Mouse (Mus musculus) G1E (cell line): ENCODE results near the gene Arfrp1. TPM values are rescaled to one million over a fixed set of nuclear protein-coding genes. Genes with fewer than 3 reads are reported as not detected.

Experiments used
- ATAC-seq: 2 replicates; pipeline ENCODE4 v1.8.0; 2016; ENCODE audit warnings: mild to moderate bottlenecking; ENCODE audit not compliant: insufficient number of reproducible peaks, poor library complexity, low FRiP score, severe bottlenecking; ENCODE audit errors: extremely low read depth
- DNase-seq: peaks from one replicate; pipeline ENCODE4 v3.0.0; 2012; ENCODE audit warnings: low spot score
- H3K27me3 ChIP-seq: 2 replicates; pipeline ENCODE4 v1.6.1; 2012; ENCODE audit warnings: mild to moderate bottlenecking, low read length, inconsistent platforms; ENCODE audit not compliant: insufficient read depth
- H3K36me3 ChIP-seq: replicated peaks from 2 replicates; pipeline ENCODE3; 2012; ENCODE audit warnings: mild to moderate bottlenecking, inconsistent platforms
- H3K4me1 ChIP-seq: 2 replicates; pipeline ENCODE4 v1.6.1; 2012; ENCODE audit warnings: low read depth, low read length, inconsistent platforms, mixed read lengths; ENCODE audit not compliant: insufficient read depth
- H3K4me3 ChIP-seq: 2 replicates; pipeline ENCODE4 v1.5.1; 2012; ENCODE audit warnings: low read depth, mild to moderate bottlenecking, inconsistent platforms, low read length, moderate library complexity, mixed read lengths
- H3K9me3 ChIP-seq: replicated peaks from 2 replicates; pipeline ENCODE4 v1.6.1; 2012; ENCODE audit warnings: inconsistent platforms
- CTCF ChIP-seq: IDR thresholded peaks from 2 replicates; pipeline ENCODE4 v1.5.1; 2012; ENCODE audit warnings: low read depth, low read length, inconsistent platforms, mixed read lengths
- GATA1 ChIP-seq: IDR thresholded peaks from 2 replicates; pipeline ENCODE4 v1.6.1; 2012; ENCODE audit warnings: borderline replicate concordance, low read length, inconsistent platforms, mixed read lengths
- GATA2 ChIP-seq: IDR thresholded peaks from 2 replicates; pipeline ENCODE4 v1.6.1; 2012; ENCODE audit warnings: low read depth, low read length, inconsistent platforms, borderline replicate concordance
- POLR2AphosphoS5 ChIP-seq: IDR thresholded peaks from 2 replicates; pipeline ENCODE4 v1.6.1; 2012; ENCODE audit warnings: low read depth, low read length, inconsistent platforms; ENCODE audit not compliant: insufficient replicate concordance
- TAL1 ChIP-seq: conservative IDR thresholded peaks from 2 replicates; pipeline ENCODE4 v1.6.1; 2012; ENCODE audit warnings: low read depth, low read length, inconsistent platforms, mixed read lengths
- polyA plus RNA-seq: library from polyadenylated mRNA; stranded (reverse); fragments of >175 nt; gene quantifications from 2 replicates; pipeline ENCODE4 v1.2.3, GENCODE M21; 2012
- total RNA-seq, 2 experiments: library from RNA; stranded (forward) in 1 of 2; stranded (reverse) in 1 of 2; fragments of 200-1000 nt in 1 of 2; fragments of >200 nt in 1 of 2; fragmentation: Nextera tagmentation in 1 of 2; gene quantifications; 2 replicates each; pipeline ENCODE4 v1.2.3; 2014 to 2017

The Arfrp1 gene
- total and polyA plus RNA-seq, 3 experiments, result 25.0 to 32.8 (median 32.1) TPM

DNA sequence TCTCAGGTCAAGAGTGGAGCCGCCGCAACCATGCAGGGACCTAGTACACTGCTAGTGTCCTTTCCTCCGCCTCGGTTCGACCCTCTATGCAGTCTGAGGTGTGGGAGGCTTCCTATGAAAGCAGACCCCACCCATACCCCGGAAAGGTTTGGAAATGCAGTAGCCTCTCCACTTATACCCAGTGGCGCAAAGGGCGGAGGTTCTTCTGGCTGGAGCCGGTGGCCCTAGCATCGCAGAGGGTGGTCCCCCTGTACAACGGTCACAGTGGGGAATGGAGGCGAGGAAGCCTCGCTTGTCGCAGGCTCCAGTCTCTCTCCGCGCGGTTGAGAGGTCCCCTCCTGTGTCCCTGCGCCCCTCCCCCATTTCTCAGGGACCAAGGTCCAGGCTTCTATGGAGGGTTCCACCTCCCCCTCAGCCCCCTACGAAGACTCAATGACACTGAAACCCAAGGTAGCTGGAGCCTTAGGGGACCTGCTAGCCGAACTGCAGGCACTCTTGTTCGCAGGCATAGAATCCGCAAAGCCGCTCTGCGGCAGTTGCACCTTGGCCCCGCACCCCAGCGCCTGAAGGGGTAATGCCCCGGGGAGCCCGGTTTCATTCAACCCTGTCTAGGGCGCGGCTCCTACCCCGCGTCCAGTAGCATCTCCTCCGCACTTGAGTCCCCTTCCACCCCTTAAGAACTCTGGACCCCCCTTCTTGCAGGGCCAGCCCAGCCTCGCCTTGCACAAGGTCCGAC lies 51.7 kb downstream of the Arfrp1 start:
- peaks cover 27% of the 10 kb centered on the region for H3K27me3 ChIP-seq
- no peak for ATAC-seq
- H3K9me3 ChIP-seq, result no peaks in the 10 kb centered on the region
- DNase-seq, result no peak
- TF ChIP-seq GATA2 (no peak), POLR2AphosphoS5 (no peak), CTCF (no peak), TAL1 (no peak), GATA1 (no peak)
- H3K4me1 ChIP-seq, result peaks cover 3% of the 10 kb centered on the region; the same call in 1 of the 2 replicates
- H3K4me3 ChIP-seq, result no peak overlapping the region
- no peaks in the 10 kb centered on the region for H3K36me3 ChIP-seq

DNA sequence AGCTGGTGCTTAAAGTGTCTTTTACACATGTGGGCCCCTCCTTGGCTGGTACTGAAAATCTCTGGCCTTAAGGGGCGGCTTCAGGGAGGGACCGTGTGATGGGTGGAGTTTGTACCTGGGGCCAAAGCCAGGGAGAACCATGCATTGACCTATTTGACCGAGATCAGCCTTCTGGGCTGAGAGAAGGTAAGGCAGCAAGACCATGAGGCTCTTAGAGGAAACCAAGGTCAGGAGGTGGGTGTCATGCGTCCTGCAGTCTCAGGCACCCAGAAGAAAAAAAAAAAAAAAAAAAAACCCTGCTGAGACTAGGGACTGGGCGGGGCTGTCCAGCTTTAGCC lies 52.2 kb downstream of the Arfrp1 start:
- peaks cover 27% of the 10 kb centered on the region for H3K27me3 ChIP-seq
- no peak overlapping the region for H3K4me3 ChIP-seq
- H3K9me3 ChIP-seq, result no peaks in the 10 kb centered on the region
- H3K36me3 ChIP-seq, result no peaks in the 10 kb centered on the region
- DNase-seq (no peak), ATAC-seq (no peak)
- TF ChIP-seq TAL1 (no peak), CTCF (no peak), GATA1 (no peak), POLR2AphosphoS5 (no peak), GATA2 (no peak)
- H3K4me1 ChIP-seq, result peaks cover 3% of the 10 kb centered on the region; the same call in 1 of the 2 replicates

DNA sequence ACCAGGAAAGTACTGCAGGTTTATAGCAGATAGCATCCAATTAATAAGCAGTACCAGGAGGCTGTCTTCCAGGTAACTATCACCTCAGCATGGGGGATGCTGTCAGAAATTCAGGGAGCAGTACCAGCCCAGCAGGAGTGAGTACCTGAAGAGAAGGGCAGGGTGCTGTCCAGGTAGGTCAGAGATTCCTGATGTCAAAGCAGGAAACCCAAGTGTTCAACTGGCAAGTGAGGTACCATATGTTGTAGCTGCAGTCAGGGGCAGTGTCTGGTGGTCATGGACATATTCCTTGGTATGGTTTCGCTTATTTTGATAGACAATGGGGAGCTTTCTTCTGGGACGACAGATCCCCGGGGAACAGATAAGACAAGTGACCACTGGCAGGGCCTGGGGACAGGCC lies 52.8 kb downstream of the Arfrp1 start:
- DNase-seq (no peak), ATAC-seq (no peak)
- Histone ChIP-seq H3K4me3 (no peak overlapping the region), H3K27me3 (peaks cover 27% of the 10 kb centered on the region), H3K4me1 (peaks cover 3% of the 10 kb centered on the region; the same call in 1 of the 2 replicates), H3K36me3 (peaks cover under 1% of the 10 kb centered on the region), H3K9me3 (no peaks in the 10 kb centered on the region)
- no peak for TF ChIP-seq GATA2
- no peak for TF ChIP-seq CTCF

Other genes with a start within 250 kb of the Arfrp1 start
- 1.6 TPM in 1 of 2 replicates, not detected in the other for gene Kcnq2, start 230.1 kb downstream of the Arfrp1 start, total RNA-seq (2014; fragmentation: Nextera tagmentation)
- 0.23 and 0.44 TPM in 2 replicates for gene Kcnq2, start 230.1 kb downstream of the Arfrp1 start, total RNA-seq (2017)
- not detected in 2 replicates for gene Kcnq2, start 230.1 kb downstream of the Arfrp1 start, polyA plus RNA-seq
- gene Eef1a2, start 208.4 kb downstream of the Arfrp1 start, total RNA-seq (2014; fragmentation: Nextera tagmentation), result not detected in 2 replicates
- gene Eef1a2, start 208.4 kb downstream of the Arfrp1 start, total RNA-seq (2017), result 0.05 TPM in 1 of 2 replicates, not detected in the other
- gene Eef1a2, start 208.4 kb downstream of the Arfrp1 start, polyA plus RNA-seq, result not detected in 2 replicates
- gene Ppdpf, start 178.2 kb downstream of the Arfrp1 start, total RNA-seq (2014; fragmentation: Nextera tagmentation), result 148 and 153 TPM in 2 replicates
- gene Ppdpf, start 178.2 kb downstream of the Arfrp1 start, total RNA-seq (2017), result 58.4 and 74.0 TPM in 2 replicates
- gene Ppdpf, start 178.2 kb downstream of the Arfrp1 start, polyA plus RNA-seq, result 143 and 210 TPM in 2 replicates
- gene Ptk6, start 162.6 kb downstream of the Arfrp1 start, total RNA-seq (2014; fragmentation: Nextera tagmentation), result not detected in 2 replicates
- 0.22 TPM in 1 of 2 replicates, not detected in the other for gene Ptk6, start 162.6 kb downstream of the Arfrp1 start, total RNA-seq (2017)
- gene Ptk6, start 162.6 kb downstream of the Arfrp1 start, polyA plus RNA-seq, result not detected in 2 replicates
- gene Srms, start 152.2 kb downstream of the Arfrp1 start, total RNA-seq (2014; fragmentation: Nextera tagmentation), result 0.30 TPM in 1 of 2 replicates, not detected in the other
- 0.06 TPM in 1 of 2 replicates, not detected in the other for gene Srms, start 152.2 kb downstream of the Arfrp1 start, total RNA-seq (2017)
- not detected in 2 replicates for gene Srms, start 152.2 kb downstream of the Arfrp1 start, polyA plus RNA-seq
- gene Fndc11, start 145.4 kb downstream of the Arfrp1 start, total RNA-seq (2014; fragmentation: Nextera tagmentation), result not detected in 2 replicates
- gene Fndc11, start 145.4 kb downstream of the Arfrp1 start, total RNA-seq (2017), result 0.23 TPM in 1 of 2 replicates, not detected in the other
- not detected in 2 replicates for gene Fndc11, start 145.4 kb downstream of the Arfrp1 start, polyA plus RNA-seq
- gene Helz2, start 123.4 kb downstream of the Arfrp1 start, total RNA-seq (2014; fragmentation: Nextera tagmentation), result 23.8 and 24.3 TPM in 2 replicates
- 12.4 and 13.6 TPM in 2 replicates for gene Helz2, start 123.4 kb downstream of the Arfrp1 start, total RNA-seq (2017)
- gene Helz2, start 123.4 kb downstream of the Arfrp1 start, polyA plus RNA-seq, result 11.6 and 13.4 TPM in 2 replicates
- gene Gmeb2, start 77.4 kb downstream of the Arfrp1 start, total RNA-seq (2014; fragmentation: Nextera tagmentation), result 40.8 and 50.0 TPM in 2 replicates
- 12.8 and 15.6 TPM in 2 replicates for gene Gmeb2, start 77.4 kb downstream of the Arfrp1 start, total RNA-seq (2017)
- 12.2 and 18.1 TPM in 2 replicates for gene Gmeb2, start 77.4 kb downstream of the Arfrp1 start, polyA plus RNA-seq
- not detected in 2 replicates for gene Stmn3, start 50.9 kb downstream of the Arfrp1 start, total RNA-seq (2014; fragmentation: Nextera tagmentation)
- gene Stmn3, start 50.9 kb downstream of the Arfrp1 start, total RNA-seq (2017), result not detected in 2 replicates
- not detected in 2 replicates for gene Stmn3, start 50.9 kb downstream of the Arfrp1 start, polyA plus RNA-seq
- 79.8 and 89.5 TPM in 2 replicates for gene Rtel1, start 45.7 kb downstream of the Arfrp1 start, total RNA-seq (2014; fragmentation: Nextera tagmentation)
- 59.2 and 80.4 TPM in 2 replicates for gene Rtel1, start 45.7 kb downstream of the Arfrp1 start, total RNA-seq (2017)
- 17.9 and 24.5 TPM in 2 replicates for gene Rtel1, start 45.7 kb downstream of the Arfrp1 start, polyA plus RNA-seq
- gene Zgpat, start 476 bp downstream of the Arfrp1 start, total RNA-seq (2014; fragmentation: Nextera tagmentation), result 22.2 and 22.3 TPM in 2 replicates
- gene Zgpat, start 476 bp downstream of the Arfrp1 start, total RNA-seq (2017), result 40.0 and 40.5 TPM in 2 replicates
- gene Zgpat, start 476 bp downstream of the Arfrp1 start, polyA plus RNA-seq, result 26.0 and 28.1 TPM in 2 replicates
- gene Lime1, start 14.7 kb upstream of the Arfrp1 start, total RNA-seq (2014; fragmentation: Nextera tagmentation), result 13.8 and 16.1 TPM in 2 replicates
- 15.3 and 18.9 TPM in 2 replicates for gene Lime1, start 14.7 kb upstream of the Arfrp1 start, total RNA-seq (2017)
- 23.9 and 29.9 TPM in 2 replicates for gene Lime1, start 14.7 kb upstream of the Arfrp1 start, polyA plus RNA-seq
- not detected in 2 replicates for gene Zbtb46, start 94.0 kb upstream of the Arfrp1 start, total RNA-seq (2014; fragmentation: Nextera tagmentation)
- gene Zbtb46, start 94.0 kb upstream of the Arfrp1 start, total RNA-seq (2017), result 0.23 and 0.66 TPM in 2 replicates
- gene Zbtb46, start 94.0 kb upstream of the Arfrp1 start, polyA plus RNA-seq, result 0.04 TPM in 1 of 2 replicates, not detected in the other
- gene Abhd16b, start 127.8 kb upstream of the Arfrp1 start, total RNA-seq (2014; fragmentation: Nextera tagmentation), result not detected in 2 replicates
- not detected in 2 replicates for gene Abhd16b, start 127.8 kb upstream of the Arfrp1 start, total RNA-seq (2017)
- gene Abhd16b, start 127.8 kb upstream of the Arfrp1 start, polyA plus RNA-seq, result not detected in 2 replicates
- 56.4 and 65.2 TPM in 2 replicates for gene Tpd52l2, start 131.7 kb upstream of the Arfrp1 start, total RNA-seq (2014; fragmentation: Nextera tagmentation)
- gene Tpd52l2, start 131.7 kb upstream of the Arfrp1 start, total RNA-seq (2017), result 87.1 and 89.2 TPM in 2 replicates
- gene Tpd52l2, start 131.7 kb upstream of the Arfrp1 start, polyA plus RNA-seq, result 45.3 and 47.1 TPM in 2 replicates
- gene Dnajc5, start 155.1 kb upstream of the Arfrp1 start, total RNA-seq (2014; fragmentation: Nextera tagmentation), result 41.9 and 46.4 TPM in 2 replicates
- gene Dnajc5, start 155.1 kb upstream of the Arfrp1 start, total RNA-seq (2017), result 49.5 and 52.7 TPM in 2 replicates
- gene Dnajc5, start 155.1 kb upstream of the Arfrp1 start, polyA plus RNA-seq, result 34.3 and 34.8 TPM in 2 replicates
- 51.3 and 66.0 TPM in 2 replicates for gene Uckl1, start 219.5 kb upstream of the Arfrp1 start, total RNA-seq (2014; fragmentation: Nextera tagmentation)
- gene Uckl1, start 219.5 kb upstream of the Arfrp1 start, total RNA-seq (2017), result 54.9 and 63.9 TPM in 2 replicates
- gene Uckl1, start 219.5 kb upstream of the Arfrp1 start, polyA plus RNA-seq, result 46.9 and 63.2 TPM in 2 replicates
- 53.1 and 60.8 TPM in 2 replicates for gene Prpf6, start 226.5 kb upstream of the Arfrp1 start, total RNA-seq (2014; fragmentation: Nextera tagmentation)
- 76.4 and 91.9 TPM in 2 replicates for gene Prpf6, start 226.5 kb upstream of the Arfrp1 start, total RNA-seq (2017)
- gene Prpf6, start 226.5 kb upstream of the Arfrp1 start, polyA plus RNA-seq, result 20.3 and 27.8 TPM in 2 replicates
- 19.9 and 40.5 TPM in 2 replicates for gene Zfp512b, start 227.4 kb upstream of the Arfrp1 start, total RNA-seq (2014; fragmentation: Nextera tagmentation)
- 16.3 and 19.8 TPM in 2 replicates for gene Zfp512b, start 227.4 kb upstream of the Arfrp1 start, total RNA-seq (2017)
- 88.2 and 90.0 TPM in 2 replicates for gene Zfp512b, start 227.4 kb upstream of the Arfrp1 start, polyA plus RNA-seq
- 10.6 and 16.1 TPM in 2 replicates for gene Samd10, start 233.8 kb upstream of the Arfrp1 start, total RNA-seq (2014; fragmentation: Nextera tagmentation)
- gene Samd10, start 233.8 kb upstream of the Arfrp1 start, total RNA-seq (2017), result 2.5 and 3.1 TPM in 2 replicates
- 7.6 and 9.7 TPM in 2 replicates for gene Samd10, start 233.8 kb upstream of the Arfrp1 start, polyA plus RNA-seq